Mouse (Mus musculus) thymus, adult 2 months (tissue): Measurements from ENCODE around the gene Pik3cb. TPM values are rescaled to one million over a fixed set of nuclear protein-coding genes. Genes with fewer than 3 reads are reported as not detected.
A peak's percentile ranks its signal among the peaks of the same experiment; 100 is the strongest.

Source experiments
- DNase-seq: peaks from one replicate; pipeline ENCODE4 v3.0.0; 2021
- H3K27ac ChIP-seq: fragments of 200-500 bp; 2 replicates; pipeline ENCODE4 v1.5.1; 2012; ENCODE audit warnings: low read length, control low read depth; ENCODE audit not compliant: control insufficient read depth, insufficient read depth
- H3K27me3 ChIP-seq: fragments of 200-500 bp; 2 replicates; pipeline ENCODE4 v1.6.1; 2012; ENCODE audit warnings: mild to moderate bottlenecking, low read length, moderate library complexity, mixed read lengths; ENCODE audit not compliant: control insufficient read depth, insufficient read depth
- H3K36me3 ChIP-seq: fragments of 200-500 bp; 2 replicates; pipeline ENCODE4 v1.6.1; 2012; ENCODE audit warnings: mild to moderate bottlenecking, low read length, moderate library complexity; ENCODE audit not compliant: control insufficient read depth, insufficient read depth
- H3K4me1 ChIP-seq: fragments of 200-500 bp; replicated peaks from 2 replicates; pipeline ENCODE4 v1.6.1; 2012; ENCODE audit warnings: low read length; ENCODE audit not compliant: control insufficient read depth, insufficient read depth
- H3K4me3 ChIP-seq: fragments of 200-500 bp; 2 replicates; pipeline ENCODE4 v1.5.1; 2012; ENCODE audit warnings: mild to moderate bottlenecking, low read length, control low read depth, moderate library complexity; ENCODE audit not compliant: control insufficient read depth, insufficient read depth
- CTCF ChIP-seq: fragments of 200-500 bp; IDR thresholded peaks from 2 replicates; pipeline ENCODE4 v1.5.1; 2012; ENCODE audit warnings: mild to moderate bottlenecking, control low read depth, low read length, moderate library complexity, borderline replicate concordance; ENCODE audit not compliant: control insufficient read depth, poor library complexity, insufficient read depth; ENCODE audit errors: extremely low read depth
- POLR2A ChIP-seq: fragments of 200-500 bp; IDR thresholded peaks from 2 replicates; pipeline ENCODE4 v1.6.1; 2012; ENCODE audit warnings: mild to moderate bottlenecking, low read length, control low read depth, moderate library complexity; ENCODE audit not compliant: control insufficient read depth, poor library complexity, insufficient read depth; ENCODE audit errors: extremely low read depth
- WGBS: fragments of 180-500 bp; shearing (Covaris S2); methylation state at CpG from one replicate; pipeline ENCODE4 v1.1.7; 2018; 5-methylcytosine and 5-hydroxymethylcytosine counted together
- polyA plus RNA-seq: library from polyadenylated mRNA; depleted of rRNA; stranded (reverse); fragments of >200 nt; gene quantifications from 2 replicates; pipeline ENCODE4 v1.2.3, GENCODE M21; 2012

Gene Pik3cb
- polyA plus RNA-seq, 1 experiment, result 2.9 TPM

DNA sequence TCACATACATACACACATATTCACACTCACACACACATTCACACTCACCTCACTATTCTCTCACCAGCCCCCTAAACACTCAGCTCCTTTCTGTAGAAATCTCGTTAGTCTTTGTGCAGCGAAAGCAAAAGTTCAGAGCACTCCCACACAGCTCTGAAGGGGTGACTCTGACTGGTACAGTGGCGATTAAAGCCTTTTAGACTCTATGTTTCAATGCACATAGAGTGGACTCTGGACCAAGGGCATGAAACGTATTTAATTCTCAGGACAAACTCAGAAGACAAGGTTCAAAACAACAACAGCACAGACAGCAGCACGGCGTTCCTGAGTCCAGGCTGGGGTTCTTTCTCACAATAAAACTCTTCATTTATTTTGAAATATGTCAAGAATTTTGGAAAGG, 122.7 kb downstream of the Pik3cb start:
- H3K36me3 ChIP-seq, result no peaks in the 10 kb centered on the region

GRCm38 (mm10) chr9:99016759-99017158, 123.7 kb downstream of the Pik3cb start:
- 62% methylated on average over 3 of the region's 3 CpGs for WGBS

More for the DNA sequence above, 122.7 kb downstream of the Pik3cb start:
- Histone ChIP-seq H3K4me3 (no peak overlapping the region), H3K27me3 (no peaks in the 10 kb centered on the region), H3K27ac (no peak overlapping the region), H3K4me1 (no peaks in the 10 kb centered on the region)
- DNase-seq, result no peak
- TF ChIP-seq CTCF, result no peak
- no peak for TF ChIP-seq POLR2A
- 93% methylated on average over 6 of the region's 6 CpGs for WGBS

DNA sequence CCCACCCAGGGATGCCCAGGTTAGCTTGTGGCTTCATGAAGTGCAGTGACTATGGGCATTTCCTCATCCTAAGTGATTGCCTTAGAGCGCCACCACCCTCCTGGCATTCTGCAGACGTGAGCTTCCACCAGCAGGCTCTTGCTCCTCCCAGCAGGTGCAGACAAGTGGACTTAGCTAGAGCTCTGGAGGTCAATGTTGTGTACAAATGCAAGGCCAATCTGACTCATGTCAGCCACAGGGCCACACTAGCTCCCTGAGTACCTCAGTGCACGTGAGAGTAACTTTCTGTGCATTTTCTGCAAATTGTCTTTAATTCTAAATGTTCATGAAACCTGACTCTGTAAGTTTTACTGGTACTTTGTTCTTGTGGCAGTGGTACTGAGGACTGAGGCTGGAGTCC, 124.1 kb downstream of the Pik3cb start:
- TF ChIP-seq CTCF (no peak), POLR2A (no peak)
- 93% methylated on average over 3 of the region's 3 CpGs for WGBS
- no peaks in the 10 kb centered on the region for H3K36me3 ChIP-seq
- H3K27ac ChIP-seq, result no peak overlapping the region
- no peak overlapping the region for H3K4me3 ChIP-seq
- no peaks in the 10 kb centered on the region for H3K27me3 ChIP-seq
- H3K4me1 ChIP-seq, result no peaks in the 10 kb centered on the region
- DNase-seq, result no peak

More at GRCm38 (mm10) chr9:99016759-99017158, 123.7 kb downstream of the Pik3cb start:
- no peaks in the 10 kb centered on the region for H3K27me3 ChIP-seq
- H3K4me3 ChIP-seq, result no peak overlapping the region
- no peaks in the 10 kb centered on the region for H3K4me1 ChIP-seq
- DNase-seq, result no peak
- no peak overlapping the region for H3K27ac ChIP-seq
- H3K36me3 ChIP-seq, result no peaks in the 10 kb centered on the region
- TF ChIP-seq POLR2A (no peak), CTCF (no peak)

- no peak for TF ChIP-seq CTCF
- no peak for TF ChIP-seq POLR2A
- peaks cover 3% of the 10 kb centered on the region for H3K4me1 ChIP-seq
- peak overlapping the region; percentile 24; the same call in 1 of the 2 replicates for H3K4me3 ChIP-seq
- H3K36me3 ChIP-seq, result no peaks in the 10 kb centered on the region
- 64% methylated on average over 3 of the region's 3 CpGs for WGBS
- H3K27me3 ChIP-seq, result no peaks in the 10 kb centered on the region
- peak overlapping the region; percentile 51; the same call in 1 of the 2 replicates for H3K27ac ChIP-seq
- no peak for DNase-seq
Measured at GRCm38 (mm10) chr9:99009898-99010199, 130.6 kb downstream of the Pik3cb start.

GRCm38 (mm10) chr9:99009069-99009897, 131.1 kb downstream of the Pik3cb start:
- Histone ChIP-seq H3K27me3 (no peaks in the 10 kb centered on the region), H3K4me1 (peaks cover 3% of the 10 kb centered on the region), H3K4me3 (peak overlapping the region; percentile 24; the same call in 1 of the 2 replicates), H3K36me3 (no peaks in the 10 kb centered on the region), H3K27ac (peak overlapping the region; percentile 71; the same call in 1 of the 2 replicates)
- no peak for TF ChIP-seq CTCF
- TF ChIP-seq POLR2A, result no peak
- no peak for DNase-seq
- WGBS, result 54% methylated on average over 12 of the region's 12 CpGs

- DNase-seq, result no peak
- H3K36me3 ChIP-seq, result no peaks in the 10 kb centered on the region
- no peak overlapping the region for H3K4me3 ChIP-seq
- no peaks in the 10 kb centered on the region for H3K27me3 ChIP-seq
- WGBS, result 91% methylated on average over 6 of the region's 6 CpGs
- H3K4me1 ChIP-seq, result no peaks in the 10 kb centered on the region
- no peak overlapping the region for H3K27ac ChIP-seq
- no peak for TF ChIP-seq CTCF
- TF ChIP-seq POLR2A, result no peak
Measured at GRCm38 (mm10) chr9:99001326-99001725, 139.1 kb downstream of the Pik3cb start.

DNA sequence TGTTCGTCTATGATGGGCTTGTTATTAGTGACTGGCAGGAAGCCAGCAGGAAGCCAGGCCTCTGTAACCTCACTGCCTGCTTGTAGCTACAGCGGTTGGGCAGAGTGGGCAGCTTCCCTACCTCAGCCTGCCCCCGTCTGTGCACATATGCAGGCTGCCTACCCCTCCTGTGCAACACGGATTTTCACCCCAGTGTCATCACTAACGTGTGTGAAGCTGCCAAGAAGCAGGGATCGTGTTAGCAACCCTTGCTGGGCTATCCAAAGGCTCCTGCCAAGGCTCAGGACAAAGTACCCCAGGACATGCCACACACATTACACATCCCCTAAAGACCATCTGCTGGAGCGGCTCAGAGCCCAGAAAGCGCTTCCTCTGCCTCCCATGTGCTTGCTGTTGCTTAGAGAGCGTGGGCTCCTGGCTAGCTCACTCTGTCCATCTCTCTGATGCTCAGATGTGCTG, 140.5 kb downstream of the Pik3cb start:
- TF ChIP-seq CTCF, result no peak
- no peak for TF ChIP-seq POLR2A
- Histone ChIP-seq H3K36me3 (no peaks in the 10 kb centered on the region), H3K4me1 (no peaks in the 10 kb centered on the region), H3K27me3 (no peaks in the 10 kb centered on the region), H3K4me3 (no peak overlapping the region), H3K27ac (no peak overlapping the region)
- 53% methylated on average over 9 of the region's 9 CpGs for WGBS
- no peak for DNase-seq
